Mouse (Mus musculus): ENCODE results near the gene Zbtb46.

DNA sequence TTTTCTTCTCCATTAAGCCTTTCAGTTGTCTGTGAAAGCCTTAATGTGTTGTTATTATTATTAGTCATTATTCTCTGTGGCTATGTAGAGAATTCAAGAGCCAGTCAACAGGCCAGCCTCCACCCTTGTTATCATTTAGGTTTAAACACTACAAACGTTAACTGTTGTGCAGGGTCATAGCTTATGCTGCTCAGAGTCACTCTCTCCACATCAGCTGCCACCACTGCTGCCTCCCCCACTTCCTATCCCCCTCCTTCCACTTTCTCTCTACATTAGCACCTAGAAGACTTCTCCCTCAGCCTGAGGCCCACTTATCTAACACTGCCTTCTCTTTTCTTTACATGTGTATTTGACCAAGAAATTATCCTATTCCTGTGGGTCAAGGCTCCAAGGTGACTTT lies 57.7 kb downstream of the Zbtb46 start:
- TF ChIP-seq CTCF (IDR thresholded peaks at IDR 0.05; ENCODE audit: insufficient read depth, low read depth, low read length) (no peak), POLR2A (IDR thresholded peaks at IDR 0.05; ENCODE audit: insufficient read depth, low read depth, low read length) (no peak)
